Mouse (Mus musculus): ENCODE measurements at regions not wholly inside any gene's neighbourhood (a gene's known extent, or its start where the extent isn't known, plus 50 kb on each side); places are given as distances from the start of the nearest gene placed in this dataset.

- no peak for DNase-seq (ENCODE audit: low spot score)
These were observed 152.7 kb downstream of the Amy2a5 start for GRCm38 (mm10) chr3:113105979-113106378.

GRCm38 (mm10) chr3:113090850-113091249 lies 167.8 kb downstream of the Amy2a5 start:
- DNase-seq (ENCODE audit: low spot score): peak; percentile 2

- DNase-seq (ENCODE audit: low spot score): no peak
These were observed 177.9 kb downstream of the Amy2a5 start for GRCm38 (mm10) chr3:113080704-113081103.
